Mouse (Mus musculus): ENCODE measurements around the gene Helz.

DNA sequence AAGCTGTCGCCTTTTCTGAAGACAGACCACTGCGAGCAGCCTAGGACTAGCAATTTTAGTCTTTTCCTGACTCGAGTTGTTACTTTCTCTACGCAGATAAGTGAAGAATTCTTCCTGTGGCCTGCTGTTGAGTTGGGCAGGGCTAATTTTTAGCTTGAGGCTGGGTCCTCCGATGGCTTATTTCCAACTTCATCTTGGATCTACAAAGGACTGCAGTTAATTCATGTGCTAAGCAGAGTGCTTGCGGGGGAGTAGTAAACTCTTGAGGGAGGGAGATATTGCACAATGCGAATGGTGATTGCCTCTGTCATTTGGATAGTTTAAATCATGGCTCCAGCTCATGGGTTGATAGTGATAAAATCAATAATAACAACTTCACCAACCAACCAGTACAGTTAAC lies 103.7 kb downstream of the Helz start:
- no peak for TF ChIP-seq CTCF (IDR thresholded peaks at IDR 0.05; ENCODE audit: borderline replicate concordance, extremely low read depth, insufficient read depth, insufficient read length)
- no peak for TF ChIP-seq POLR2A (IDR thresholded peaks at IDR 0.05; ENCODE audit: borderline replicate concordance, extremely low read depth, insufficient read depth, insufficient read length, poor library complexity, severe bottlenecking)

All from brain, embryonic 14.5 days (tissue).